Mouse (Mus musculus) cerebellum, adult 11-12 months (tissue): ENCODE results near the gene Kmt5c.
A peak's percentile ranks its signal among the peaks of the same experiment; 100 is the strongest.

Experiments used
- DNase-seq: peaks from one replicate; pipeline ENCODE4 v3.0.0; 2022

Gene Kmt5c

DNA sequence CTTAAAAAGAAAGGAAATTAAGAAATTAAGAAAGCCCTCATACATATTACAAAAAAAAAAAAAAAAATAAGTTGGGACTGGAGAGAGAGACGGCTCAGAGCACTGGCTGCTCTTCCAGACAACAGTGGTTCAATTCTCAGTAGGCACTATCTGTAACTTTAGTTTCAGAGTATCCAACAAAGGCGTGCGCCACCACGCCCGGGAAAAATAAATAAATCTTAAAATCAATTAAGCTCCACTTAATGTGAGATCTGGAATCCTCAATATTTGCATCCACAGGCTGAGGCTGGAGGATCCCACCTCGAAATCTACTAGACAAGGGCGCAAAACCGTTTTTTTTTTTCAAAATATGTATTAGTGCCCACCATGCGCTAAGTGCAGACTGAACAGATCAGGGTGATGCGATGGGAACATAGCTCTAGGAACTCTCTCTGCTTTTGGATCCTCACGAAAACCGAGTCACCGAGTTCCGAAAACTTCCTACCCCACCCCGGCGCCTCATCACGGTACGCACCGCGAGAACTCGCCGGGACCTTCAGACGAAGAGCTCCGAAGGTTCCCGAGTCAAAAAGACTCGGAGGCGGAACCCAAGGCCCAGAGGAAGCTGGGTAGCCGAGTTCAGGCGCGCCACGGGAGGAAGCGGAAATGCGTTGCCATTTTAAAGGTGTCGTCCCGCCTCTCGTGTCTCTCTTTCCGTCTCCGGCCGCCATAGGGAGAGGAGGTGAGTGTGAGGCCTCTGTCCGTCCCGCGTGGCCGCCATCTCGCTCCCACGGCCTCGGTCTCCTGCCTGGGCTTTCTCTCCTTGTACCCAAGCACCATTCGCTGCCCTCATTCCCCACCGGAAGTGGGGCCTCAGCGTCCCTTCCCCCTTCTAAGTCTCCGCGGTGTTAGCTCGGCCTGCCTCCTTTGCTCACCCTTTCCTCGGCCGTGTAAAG, 52.6 kb downstream of the Kmt5c start, which contains the start of gene Rpl28:
Gene Rpl28, plus strand, starts transcription at position 597 of the 935 bp plus-strand sequence.
- peak; percentile 94 for DNase-seq

DNA sequence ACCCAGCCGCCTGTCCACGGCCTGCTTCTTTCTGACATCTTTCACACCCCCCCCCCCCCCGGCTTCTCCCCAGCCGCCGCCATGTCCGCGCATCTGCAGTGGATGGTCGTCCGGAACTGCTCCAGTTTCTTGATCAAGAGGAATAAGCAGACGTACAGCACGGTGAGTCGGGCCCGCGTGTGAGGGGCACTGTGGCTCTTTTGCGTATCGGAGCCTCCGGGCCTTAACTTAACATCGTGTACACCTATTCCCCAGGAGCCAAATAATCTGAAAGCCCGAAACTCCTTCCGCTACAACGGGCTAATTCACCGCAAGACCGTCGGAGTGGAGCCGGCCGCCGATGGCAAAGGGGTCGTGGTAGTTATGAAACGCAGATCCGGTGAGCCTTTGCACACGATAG, 53.3 kb downstream of the Kmt5c start:
- peak; percentile 42 for DNase-seq

DNA sequence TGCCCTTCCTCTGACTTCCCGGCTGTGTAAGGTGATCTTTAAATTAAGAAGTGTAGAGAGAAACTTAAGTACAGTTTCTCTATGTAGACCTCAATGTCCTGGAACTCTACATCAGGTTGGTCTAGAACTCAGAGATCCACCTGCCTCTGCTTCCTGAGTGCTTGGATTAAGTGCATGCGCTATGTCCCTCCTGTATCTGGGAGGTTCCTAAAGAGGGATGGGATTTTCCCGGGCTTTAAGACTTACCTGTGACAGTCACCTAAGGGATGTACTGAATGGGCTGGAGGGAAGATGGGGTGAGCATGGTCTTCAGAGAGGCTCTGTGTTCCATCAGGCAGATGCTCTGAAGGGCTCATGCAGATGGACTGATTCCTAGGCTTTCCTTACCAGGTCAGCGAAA, 53.8 kb downstream of the Kmt5c start:
- no peak for DNase-seq

DNA sequence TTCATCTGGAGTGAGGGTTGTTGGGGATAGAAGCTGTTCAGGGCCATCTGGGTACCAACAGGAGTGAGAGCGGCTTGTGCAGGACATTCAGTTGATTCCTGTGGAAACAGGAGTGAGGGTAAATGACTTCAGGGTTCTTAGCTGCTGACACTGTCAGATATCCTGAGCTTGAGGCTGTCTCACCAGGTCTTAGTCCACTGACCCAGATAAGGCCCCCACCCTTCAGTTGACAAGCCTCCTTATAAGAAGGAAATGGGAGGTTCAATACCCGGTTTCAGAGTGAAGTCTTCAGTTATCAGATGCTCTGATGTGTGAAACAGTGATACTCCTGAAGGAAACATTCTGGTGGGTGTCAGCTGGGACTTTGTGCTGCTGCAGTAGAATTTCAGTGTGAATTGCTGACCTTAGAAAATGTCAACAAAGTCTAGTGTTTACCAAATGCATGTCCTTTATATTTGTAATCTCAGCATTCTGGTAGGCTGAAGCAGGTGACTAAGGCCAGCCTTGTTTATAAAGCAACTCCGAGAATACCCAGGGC, 54.8 kb downstream of the Kmt5c start:
- no peak for DNase-seq

DNA sequence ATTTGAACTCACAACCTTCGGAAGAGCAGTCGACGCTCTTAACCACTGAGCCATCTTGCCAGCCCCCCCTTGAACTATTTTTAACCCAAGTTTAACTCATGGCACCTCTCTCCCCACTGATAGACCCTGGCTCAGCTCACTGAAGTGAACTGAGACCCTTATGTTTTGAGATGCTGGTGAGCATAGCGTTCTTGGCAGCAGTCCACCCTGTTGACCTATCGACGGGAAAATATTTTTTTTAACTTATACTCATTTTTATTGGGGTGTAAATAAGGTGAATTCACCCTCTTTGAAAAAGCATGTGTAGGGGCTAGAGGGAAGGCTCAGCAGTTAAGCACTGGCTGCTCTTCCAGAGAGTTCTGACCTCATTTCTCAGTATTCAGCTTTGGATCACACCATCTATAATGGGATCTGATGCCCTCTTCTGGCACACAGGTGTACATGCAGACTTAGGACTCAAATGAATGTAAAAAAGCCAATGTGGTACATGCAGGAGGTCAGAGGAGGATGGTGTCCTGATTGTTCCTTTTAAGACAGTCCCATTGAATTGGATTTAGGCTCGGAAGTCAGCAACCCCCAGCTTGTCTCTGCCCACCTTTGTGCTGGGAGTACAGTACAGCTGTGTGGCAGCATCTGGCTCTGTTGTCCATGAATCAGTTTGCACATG, 56.0 kb downstream of the Kmt5c start:
- DNase-seq, result peak; percentile 34
